Mouse (Mus musculus) adrenal gland, postnatal 10 days (tissue): ENCODE data around the gene Edrf1. TPM values are rescaled to one million over a fixed set of nuclear protein-coding genes. Genes with fewer than 3 reads are reported as not detected.
"Not testable (repeated sequence)": the region's sequence is repeated elsewhere in the genome, so short reads cannot be mapped to it uniquely, and the experiment has no call there.

Source experiments
- DNase-seq: peaks from one replicate; pipeline ENCODE4 v3.0.0; 2021; ENCODE audit warnings: mixed read lengths
- total RNA-seq, 2 experiments: library from RNA; stranded (reverse); gene quantifications; 2 replicates each; pipeline ENCODE4 v1.2.3; 2021

The Edrf1 gene
- total RNA-seq, 2 experiments from 2014 or later = 15.7 to 18.9 TPM

GRCm38 (mm10) chr7:133645716-133646115 is 8.4 kb downstream of the Edrf1 start:
- DNase-seq = no peak

GRCm38 (mm10) chr7:133662467-133662866 is 25.1 kb downstream of the Edrf1 start:
- DNase-seq = no peak

GRCm38 (mm10) chr7:133669071-133669470 is 31.7 kb downstream of the Edrf1 start:
- no peak for DNase-seq

DNA sequence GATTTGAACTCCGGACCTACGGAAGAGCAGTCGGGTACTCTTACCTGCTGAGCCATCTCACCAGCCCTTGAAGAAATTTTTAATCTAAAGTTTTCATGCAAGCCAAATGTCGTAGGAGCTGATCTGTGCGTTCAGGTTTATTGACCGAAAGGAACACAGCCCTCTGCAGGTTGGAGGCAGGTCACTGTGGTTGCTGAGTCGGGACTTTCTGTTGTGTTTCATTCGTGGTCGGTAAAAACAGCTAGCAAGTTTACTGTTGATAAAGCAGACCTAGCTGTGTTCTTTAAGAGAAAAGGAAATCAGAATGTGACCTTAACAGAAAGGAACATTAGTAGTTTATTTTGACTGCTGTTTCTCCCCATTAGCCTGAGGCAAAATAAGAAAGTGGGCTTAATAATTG is 32.6 kb downstream of the Edrf1 start:
- no peak for DNase-seq

DNA sequence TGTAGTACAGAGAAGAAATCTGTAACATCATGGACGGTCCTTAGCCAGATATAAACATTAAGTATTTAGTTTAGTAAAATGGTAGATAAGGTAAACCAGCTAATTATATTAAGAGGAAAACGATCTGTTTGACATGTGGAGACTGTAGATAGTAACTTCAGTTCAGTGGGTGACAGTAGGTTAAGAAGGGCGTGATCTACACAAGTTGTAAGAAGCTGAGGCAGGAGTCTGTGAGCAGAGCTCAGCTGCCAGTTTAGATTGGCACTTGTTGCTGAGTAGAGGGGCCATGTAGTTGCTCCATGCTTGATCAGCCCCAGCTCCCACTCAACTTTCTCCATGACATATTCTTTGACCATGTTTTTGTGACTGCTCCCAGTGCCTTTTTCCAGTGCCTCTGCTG is 33.5 kb downstream of the Edrf1 start:
- DNase-seq = no peak

- DNase-seq = no peak
Measured at GRCm38 (mm10) chr7:133676002-133676401, 38.7 kb downstream of the Edrf1 start.

GRCm38 (mm10) chr7:133678716-133679115 is 41.4 kb downstream of the Edrf1 start:
- no peak for DNase-seq

DNA sequence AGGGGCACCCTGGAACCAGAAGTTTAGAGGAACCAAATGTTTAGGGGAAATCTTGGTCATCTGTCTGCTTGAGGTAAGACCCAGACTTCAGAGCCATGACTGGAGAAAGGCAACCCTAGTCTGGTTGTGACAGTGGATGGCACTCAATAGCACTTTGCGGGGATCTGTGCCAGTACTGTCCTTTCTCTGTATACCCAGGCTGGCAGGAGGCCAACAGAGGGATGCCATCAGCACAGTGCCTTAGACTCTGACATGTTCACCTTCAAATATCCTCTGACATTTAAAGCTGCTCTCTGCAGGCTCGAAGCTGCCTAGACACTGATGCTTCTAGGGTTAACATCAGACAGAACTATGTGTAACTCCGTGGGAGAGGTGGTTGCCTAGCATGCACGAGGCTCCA is 42.1 kb downstream of the Edrf1 start:
- DNase-seq = peak; percentile 41

- no peak for DNase-seq
Measured at GRCm38 (mm10) chr7:133679961-133680360, 42.6 kb downstream of the Edrf1 start, which contains the start of gene Mmp21. Gene Mmp21 (minus strand): TSS chr7:133680061.

GRCm38 (mm10) chr7:133683626-133684025 is 46.3 kb downstream of the Edrf1 start:
- no peak for DNase-seq

DNA sequence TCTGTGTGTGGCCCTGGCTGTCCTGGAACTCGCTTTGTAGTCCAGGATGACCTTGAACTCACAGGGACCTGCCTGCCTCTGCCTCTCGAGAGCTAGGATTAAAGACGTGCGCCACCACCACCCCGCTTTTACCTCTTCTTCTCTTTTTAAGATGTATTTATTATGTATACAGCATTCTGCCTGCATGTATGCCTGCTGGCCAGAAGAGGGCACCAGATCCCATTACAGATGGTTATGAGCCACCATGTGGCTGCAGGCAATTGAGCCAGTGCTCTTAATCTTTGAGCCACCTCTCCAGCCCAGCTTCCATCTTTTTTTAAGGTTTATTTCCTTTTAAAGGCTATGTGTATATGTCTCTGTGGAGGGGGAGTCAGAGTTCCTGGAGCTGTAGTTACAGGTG is 46.8 kb downstream of the Edrf1 start:
- DNase-seq = no peak

GRCm38 (mm10) chr7:133684701-133685100 is 47.4 kb downstream of the Edrf1 start:
- DNase-seq = no peak

- DNase-seq = not testable (repeated sequence)
Measured at GRCm38 (mm10) chr7:133685644-133686043, 48.3 kb downstream of the Edrf1 start.

- no peak for DNase-seq
Measured at GRCm38 (mm10) chr7:133698021-133698709, 60.8 kb downstream of the Edrf1 start.

GRCm38 (mm10) chr7:133699885-133700284 is 62.5 kb downstream of the Edrf1 start:
- no peak for DNase-seq

DNA sequence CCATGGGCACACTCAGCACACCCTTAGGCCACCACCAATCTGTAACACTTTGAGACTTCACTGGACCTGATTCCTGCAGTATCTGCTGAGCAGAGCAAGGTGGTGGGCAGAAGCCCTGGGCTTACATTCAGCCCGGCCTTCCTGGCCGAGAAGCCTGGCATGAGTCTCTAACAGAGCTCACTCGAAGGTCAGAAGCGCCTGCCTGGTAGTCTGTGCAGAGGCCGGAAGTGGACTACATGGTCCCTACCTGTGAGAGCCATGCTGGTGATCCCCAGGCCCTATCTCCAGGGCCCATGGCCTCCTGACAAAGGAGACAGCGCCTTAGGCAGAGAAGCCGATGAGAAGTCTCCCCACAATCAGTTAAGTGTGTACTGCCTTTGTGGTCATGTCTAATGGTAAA is 64.0 kb downstream of the Edrf1 start:
- no peak for DNase-seq

DNA sequence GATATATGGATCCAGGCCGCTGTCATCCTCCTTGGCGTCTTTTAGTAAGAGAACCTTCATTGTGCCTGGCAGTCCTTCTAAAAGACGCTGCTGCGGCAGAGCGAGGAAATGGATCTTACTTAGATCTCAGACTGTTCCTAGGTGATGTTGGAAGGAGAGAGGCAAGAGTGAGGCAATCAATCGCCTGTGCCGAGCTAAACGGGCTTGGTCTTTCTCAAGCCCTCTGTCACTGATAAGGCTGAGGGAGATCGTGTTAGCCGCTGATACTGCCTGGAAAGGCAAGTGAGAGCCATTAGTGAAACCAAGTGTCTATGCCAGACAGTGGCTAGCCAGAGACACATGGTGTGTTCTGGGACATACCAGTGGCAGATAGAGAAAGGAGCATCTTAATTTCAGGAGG is 65.0 kb downstream of the Edrf1 start:
- no peak for DNase-seq

DNA sequence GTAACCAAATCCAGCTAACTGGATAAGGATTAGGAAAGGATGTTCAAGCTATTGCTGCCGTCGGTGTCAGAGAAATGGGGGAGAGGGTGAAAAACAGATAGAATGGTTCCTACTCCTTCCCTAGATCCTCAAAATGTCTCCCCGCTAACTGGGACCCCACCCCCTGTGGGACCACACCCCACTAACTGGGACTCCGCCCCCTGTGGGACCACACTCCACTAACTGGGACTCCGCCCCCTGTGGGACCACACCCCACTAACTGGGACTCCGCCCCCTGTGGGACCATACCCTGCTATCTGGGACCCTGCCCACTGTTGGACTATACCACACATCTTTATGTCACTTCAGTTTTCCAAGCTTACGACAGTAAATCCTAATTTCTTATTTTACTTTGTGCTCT is 66.6 kb downstream of the Edrf1 start:
- DNase-seq = no peak

DNA sequence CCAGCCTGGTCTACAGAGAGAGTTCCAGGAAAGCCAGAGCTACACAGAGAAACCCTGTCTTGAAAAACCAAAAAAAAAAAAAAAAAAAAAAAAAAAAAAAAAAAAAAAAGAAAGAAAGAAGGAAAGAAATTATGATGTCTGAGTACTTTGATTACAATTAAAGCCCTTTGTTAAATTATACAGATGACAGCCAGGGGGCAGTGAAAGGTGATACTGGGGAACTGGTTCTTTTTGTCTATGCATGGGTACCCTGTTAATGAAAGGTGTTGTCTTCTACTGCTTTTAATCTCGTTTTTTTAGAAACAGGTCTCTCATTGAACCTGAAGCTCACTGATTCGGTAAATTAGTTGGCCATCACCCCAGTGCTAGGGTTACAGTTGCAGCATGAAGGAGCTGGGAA is 70.0 kb downstream of the Edrf1 start:
- DNase-seq = no peak

- DNase-seq = peak; percentile 57
Measured at GRCm38 (mm10) chr7:133715387-133715786, 78.0 kb downstream of the Edrf1 start.

GRCm38 (mm10) chr7:133718580-133718979 is 81.2 kb downstream of the Edrf1 start:
- no peak for DNase-seq

DNA sequence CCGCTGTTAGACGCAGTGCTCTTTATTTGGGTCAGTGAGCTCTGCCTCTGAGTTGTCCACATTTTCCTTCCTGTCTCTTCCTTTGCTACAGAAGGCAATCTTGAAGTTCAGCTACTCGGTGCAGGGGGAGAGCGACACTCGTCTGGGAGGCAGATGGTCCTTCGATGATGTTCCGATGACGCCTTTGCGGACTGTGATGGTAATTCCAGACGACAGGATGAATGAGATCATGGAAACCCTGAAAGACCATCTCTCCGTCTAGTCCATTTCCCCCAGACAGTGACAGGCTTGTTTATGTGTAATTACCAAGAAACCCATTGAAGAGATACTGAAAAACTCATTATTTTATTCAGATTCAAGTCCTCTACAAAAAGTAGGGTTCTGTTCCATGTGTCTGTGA is 83.3 kb downstream of the Edrf1 start:
- DNase-seq = no peak
